Mouse (Mus musculus) kidney, embryonic 14.5 days (tissue): Measurements from ENCODE around the gene Lin52. TPM values are rescaled to one million over a fixed set of nuclear protein-coding genes. Genes with fewer than 3 reads are reported as not detected.
A peak's percentile ranks its signal among the peaks of the same experiment; 100 is the strongest.
"Not testable (repeated sequence)": the region's sequence is repeated elsewhere in the genome, so short reads cannot be mapped to it uniquely, and the experiment has no call there.

Experiments used
- ATAC-seq: fragments of 200-750 bp; cut with Nextera tagmentation; 2 replicates; pipeline ENCODE4 v1.8.0; 2017; ENCODE audit warnings: moderate number of reproducible peaks, mild to moderate bottlenecking, moderate TSS enrichment, moderate library complexity; ENCODE audit not compliant: low FRiP score, low TSS enrichment
- H3K27ac ChIP-seq: fragments of 300-500 bp; sonication (generic); 2 replicates; pipeline ENCODE4 v1.5.1; 2014; ENCODE audit warnings: low read depth, mild to moderate bottlenecking, low read length, moderate library complexity, mixed read lengths
- H3K27me3 ChIP-seq: fragments of 300-500 bp; sonication (generic); 2 replicates; pipeline ENCODE4 v1.6.1; 2014; ENCODE audit warnings: mild to moderate bottlenecking, low read length; ENCODE audit not compliant: control insufficient read depth, insufficient read depth
- H3K36me3 ChIP-seq: fragments of 300-500 bp; sonication (generic); 2 replicates; pipeline ENCODE4 v1.6.1; 2014; ENCODE audit warnings: low read length, mixed read lengths; ENCODE audit not compliant: control insufficient read depth, insufficient read depth
- H3K4me1 ChIP-seq: fragments of 300-500 bp; sonication (generic); 2 replicates; pipeline ENCODE4 v1.6.1; 2014; ENCODE audit warnings: low read length, mixed read lengths; ENCODE audit not compliant: control insufficient read depth, insufficient read depth
- H3K4me2 ChIP-seq: fragments of 300-500 bp; sonication (generic); replicated peaks from 2 replicates; pipeline ENCODE4 v1.6.1; 2014; ENCODE audit warnings: low read depth, mild to moderate bottlenecking, low read length
- H3K4me3 ChIP-seq: fragments of 300-500 bp; sonication (generic); 2 replicates; pipeline ENCODE4 v1.5.1; 2014; ENCODE audit warnings: mild to moderate bottlenecking, low read length
- H3K9ac ChIP-seq: fragments of 300-500 bp; sonication (generic); 2 replicates; pipeline ENCODE4 v1.6.1; 2014; ENCODE audit warnings: low read depth, mild to moderate bottlenecking, low read length, moderate library complexity
- H3K9me3 ChIP-seq: fragments of 300-500 bp; sonication (generic); 2 replicates; pipeline ENCODE4 v1.6.1; 2016; ENCODE audit warnings: low read length; ENCODE audit not compliant: control insufficient read depth
- WGBS: fragments of 180-500 bp; shearing (Covaris S2); extraction: QIAGEN DNeasy Blood & Tissue Kit; methylation state at CpG from one replicate; pipeline ENCODE4 v1.1.7; 2014; 5-methylcytosine and 5-hydroxymethylcytosine counted together
- polyA plus RNA-seq: library from polyadenylated mRNA; unstranded; fragments of >200 nt; fragmentation: Nextera tagmentation; extraction: Ambion mirVana; gene quantifications from 2 replicates; pipeline ENCODE4 v1.2.1, GENCODE M21; 2014

Lin52 gene
- polyA plus RNA-seq, 1 experiment from 2014 or later = 23.2 TPM

DNA sequence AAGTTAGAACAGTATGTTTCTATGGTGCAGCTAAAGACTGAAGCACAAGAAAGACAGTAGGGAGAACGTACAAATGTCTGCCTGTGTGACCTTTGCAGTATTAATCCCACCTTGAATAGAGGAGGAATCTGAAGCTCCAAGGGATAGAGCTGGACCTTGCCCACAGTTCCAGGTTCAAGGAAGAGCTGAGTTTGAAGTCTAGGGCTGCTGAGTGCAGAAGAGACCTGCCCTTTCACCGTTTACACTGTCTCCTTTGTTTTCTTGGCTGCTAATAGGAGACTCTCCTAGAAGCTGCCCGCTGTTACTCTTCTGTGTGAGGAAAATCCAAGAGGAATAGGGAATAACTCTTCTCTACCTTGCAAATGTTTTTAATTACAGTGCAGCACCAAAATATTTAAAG lies 72.5 kb downstream of the Lin52 start:
- Histone ChIP-seq H3K36me3 (no peaks in the 10 kb centered on the region), H3K9me3 (no peaks in the 10 kb centered on the region), H3K4me1 (peaks cover 4% of the 10 kb centered on the region; the same call in 1 of the 2 replicates), H3K9ac (no peak overlapping the region), H3K4me2 (no peak overlapping the region), H3K27ac (no peak overlapping the region), H3K4me3 (no peak overlapping the region), H3K27me3 (no peaks in the 10 kb centered on the region)
- WGBS = 40% methylated on average over 3 of the region's 3 CpGs
- ATAC-seq = no peak

DNA sequence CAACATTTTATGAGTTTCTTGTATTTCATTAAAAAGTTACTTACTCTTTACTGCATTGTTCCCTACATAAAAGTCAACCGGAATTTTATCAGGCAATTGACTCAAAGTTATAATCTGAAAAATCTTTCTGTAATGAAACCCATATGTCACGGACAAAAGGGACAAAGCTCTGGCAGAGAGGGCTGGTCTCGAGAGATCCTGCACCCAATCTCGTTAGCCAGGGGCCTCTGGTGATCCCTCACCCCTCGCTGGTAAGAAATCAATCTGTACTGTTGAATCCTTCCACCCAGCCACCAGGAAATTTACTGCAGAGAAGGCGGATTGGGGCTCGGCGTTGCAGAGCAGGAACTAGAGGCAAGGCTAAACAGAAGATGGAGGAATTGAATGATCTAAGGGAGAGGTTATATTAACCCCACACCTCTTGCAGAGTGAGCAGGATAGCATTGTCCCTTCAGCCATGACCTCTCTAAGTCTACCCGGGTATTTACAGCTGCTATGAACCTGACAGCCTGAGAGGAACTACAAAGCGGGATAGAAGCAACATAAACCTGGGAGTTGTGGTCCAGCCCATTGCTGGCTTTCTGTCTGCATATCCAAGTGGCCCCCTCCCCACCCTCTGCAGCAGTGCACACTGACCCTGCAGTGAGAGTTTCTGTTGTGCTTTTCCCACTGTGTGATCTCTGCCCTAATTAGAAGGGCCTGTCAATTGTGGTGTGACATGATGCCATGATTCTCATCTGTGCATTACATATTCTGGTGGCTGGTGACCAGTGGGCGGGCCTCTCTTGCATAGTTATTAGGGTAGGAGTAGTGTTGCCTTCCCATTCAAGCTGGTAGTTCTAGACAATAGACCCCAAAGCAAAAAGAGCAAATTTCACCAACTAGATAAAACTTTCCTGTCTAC lies 73.2 kb downstream of the Lin52 start:
- no peaks in the 10 kb centered on the region for H3K36me3 ChIP-seq
- WGBS = 27% methylated on average over 11 of the region's 11 CpGs
- no peak overlapping the region for H3K4me2 ChIP-seq
- no peak overlapping the region for H3K27ac ChIP-seq
- peaks cover 4% of the 10 kb centered on the region; the same call in 1 of the 2 replicates for H3K4me1 ChIP-seq
- H3K27me3 ChIP-seq = no peaks in the 10 kb centered on the region
- 0 out of 2 replicates have a peak, but pooled peaks have one; percentile 39 for ATAC-seq
- H3K4me3 ChIP-seq = no peak overlapping the region
- no peak overlapping the region for H3K9ac ChIP-seq
- H3K9me3 ChIP-seq = no peaks in the 10 kb centered on the region

DNA sequence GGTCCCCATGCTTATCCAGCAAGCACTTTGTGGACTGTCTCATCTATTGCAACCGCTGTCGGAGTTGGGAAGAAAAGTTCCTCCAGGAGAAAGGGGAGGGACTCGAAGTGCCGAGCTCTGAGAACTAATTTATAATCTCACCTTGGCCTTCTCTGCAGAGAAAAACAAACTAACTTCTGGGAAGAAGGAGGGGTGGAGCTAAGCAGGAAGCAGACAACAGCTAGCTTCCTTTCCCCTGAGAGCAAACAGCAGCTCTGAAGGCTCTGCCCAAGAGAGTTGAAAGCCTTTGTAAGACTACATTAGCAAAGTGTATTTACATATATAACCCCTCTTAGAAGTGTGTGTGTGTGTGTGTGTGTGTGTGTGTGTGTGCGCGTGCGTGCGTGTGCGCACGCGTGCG lies 74.2 kb downstream of the Lin52 start:
- Histone ChIP-seq H3K36me3 (0 out of 2 replicates have a peak, but pooled peaks cover 3% of the 10 kb centered on the region), H3K4me2 (no peak overlapping the region), H3K4me1 (peaks cover 4% of the 10 kb centered on the region; the same call in 1 of the 2 replicates), H3K9ac (no peak overlapping the region), H3K27ac (no peak overlapping the region), H3K27me3 (no peaks in the 10 kb centered on the region), H3K9me3 (no peaks in the 10 kb centered on the region), H3K4me3 (no peak overlapping the region)
- ATAC-seq = no peak
- WGBS = 67% methylated on average over 12 of the region's 12 CpGs

DNA sequence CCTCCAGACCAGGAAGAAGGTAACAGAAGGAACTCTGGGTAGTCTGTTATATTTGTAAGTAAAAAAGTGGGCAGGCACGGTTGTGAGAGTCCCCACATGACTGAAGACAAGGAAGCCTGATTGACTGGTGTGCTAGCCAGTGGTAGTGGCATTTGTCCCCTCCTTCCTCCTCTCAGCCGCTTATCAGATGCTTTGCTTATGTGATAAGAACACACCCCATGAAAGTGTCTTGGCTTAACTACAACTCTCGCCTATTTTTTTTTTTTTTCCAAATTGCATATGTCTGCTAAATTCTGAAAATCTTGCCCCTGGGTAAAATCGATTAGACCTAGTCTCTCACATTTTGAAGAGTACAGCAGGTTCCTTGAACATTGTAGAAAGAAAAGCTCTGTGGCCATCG lies 79.2 kb downstream of the Lin52 start:
- H3K4me2 ChIP-seq = no peak overlapping the region
- H3K36me3 ChIP-seq = peaks cover 20% of the 10 kb centered on the region; the same call in 1 of the 2 replicates
- H3K9ac ChIP-seq = no peak overlapping the region
- H3K27me3 ChIP-seq = no peaks in the 10 kb centered on the region
- H3K4me1 ChIP-seq = no peaks in the 10 kb centered on the region
- H3K9me3 ChIP-seq = no peaks in the 10 kb centered on the region
- WGBS = 91% methylated on average over 5 of the region's 5 CpGs
- H3K4me3 ChIP-seq = no peak overlapping the region
- no peak overlapping the region for H3K27ac ChIP-seq
- no peak for ATAC-seq

DNA sequence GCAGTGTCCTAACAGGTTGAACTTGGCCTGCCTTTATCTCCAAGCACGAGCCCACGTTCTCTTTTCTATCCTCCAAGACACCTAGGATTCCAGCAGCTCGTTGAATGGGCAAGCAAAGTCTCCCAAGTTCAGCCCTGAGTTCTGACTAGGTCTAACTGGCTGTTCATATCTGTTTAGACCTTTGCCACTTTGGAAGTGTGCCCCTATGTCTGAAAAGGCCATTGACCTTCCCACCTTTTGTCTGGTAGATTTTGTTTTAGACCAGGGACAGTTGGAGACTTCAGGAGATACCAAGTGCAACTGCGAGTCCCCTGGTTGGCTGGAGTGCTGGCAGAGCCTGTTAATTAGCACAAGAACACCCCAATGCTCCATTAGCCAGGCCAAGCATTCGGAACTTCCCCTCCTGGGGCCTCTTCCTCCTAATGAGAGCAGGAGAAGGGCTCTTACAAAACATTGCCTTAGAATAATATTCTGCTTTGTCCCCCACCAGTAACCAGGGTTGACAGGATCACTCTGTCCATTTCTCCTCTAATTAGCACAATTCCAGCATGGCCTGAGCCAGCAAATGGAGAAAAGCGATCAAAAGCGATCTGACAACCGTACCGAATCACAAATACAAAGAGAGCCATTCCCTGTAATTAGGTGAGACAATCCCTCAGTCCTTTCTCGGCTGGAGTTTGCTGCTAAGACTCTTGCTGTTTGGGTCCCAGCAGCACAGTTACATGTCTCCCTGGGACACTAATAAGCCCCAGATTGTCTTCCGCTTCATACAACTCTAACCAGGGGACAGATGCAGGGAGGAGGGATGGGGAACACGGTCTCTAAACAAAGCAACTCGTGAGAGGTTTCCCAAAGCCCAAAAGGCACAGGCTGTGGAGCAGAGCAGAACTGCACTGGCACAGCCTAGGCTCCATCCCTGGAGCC lies 80.9 kb downstream of the Lin52 start:
- no peak overlapping the region for H3K4me3 ChIP-seq
- no peaks in the 10 kb centered on the region for H3K4me1 ChIP-seq
- no peaks in the 10 kb centered on the region for H3K9me3 ChIP-seq
- no peaks in the 10 kb centered on the region for H3K27me3 ChIP-seq
- H3K4me2 ChIP-seq = no peak overlapping the region
- 70% methylated on average over 13 of the region's 13 CpGs for WGBS
- no peak overlapping the region for H3K27ac ChIP-seq
- ATAC-seq = no peak
- H3K36me3 ChIP-seq = peaks cover 20% of the 10 kb centered on the region; the same call in 1 of the 2 replicates
- no peak overlapping the region for H3K9ac ChIP-seq

DNA sequence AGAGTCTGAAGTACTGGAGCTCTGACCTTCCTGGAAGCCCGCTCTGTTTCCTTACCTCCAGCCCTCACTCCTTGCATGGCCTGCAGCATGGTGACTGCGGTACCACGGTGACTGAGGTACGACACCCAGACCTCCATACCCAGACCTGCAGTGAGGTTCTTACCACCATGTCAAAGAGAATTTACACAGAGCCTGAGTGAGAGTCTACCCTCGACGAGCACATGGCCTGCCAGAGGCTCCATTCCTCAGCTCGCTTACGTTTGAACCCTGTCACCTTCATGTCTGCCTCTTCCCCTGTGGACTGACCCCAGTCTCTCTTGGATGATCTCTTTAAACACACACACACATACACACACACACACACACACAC lies 81.6 kb downstream of the Lin52 start:
- Histone ChIP-seq H3K27me3 (no peaks in the 10 kb centered on the region), H3K4me2 (no peak overlapping the region), H3K27ac (no peak overlapping the region), H3K9me3 (no peaks in the 10 kb centered on the region), H3K9ac (no peak overlapping the region), H3K4me1 (no peaks in the 10 kb centered on the region), H3K36me3 (peaks cover 20% of the 10 kb centered on the region; the same call in 1 of the 2 replicates), H3K4me3 (no peak overlapping the region)
- no peak for ATAC-seq
- WGBS = 68% methylated on average over 8 of the region's 8 CpGs

DNA sequence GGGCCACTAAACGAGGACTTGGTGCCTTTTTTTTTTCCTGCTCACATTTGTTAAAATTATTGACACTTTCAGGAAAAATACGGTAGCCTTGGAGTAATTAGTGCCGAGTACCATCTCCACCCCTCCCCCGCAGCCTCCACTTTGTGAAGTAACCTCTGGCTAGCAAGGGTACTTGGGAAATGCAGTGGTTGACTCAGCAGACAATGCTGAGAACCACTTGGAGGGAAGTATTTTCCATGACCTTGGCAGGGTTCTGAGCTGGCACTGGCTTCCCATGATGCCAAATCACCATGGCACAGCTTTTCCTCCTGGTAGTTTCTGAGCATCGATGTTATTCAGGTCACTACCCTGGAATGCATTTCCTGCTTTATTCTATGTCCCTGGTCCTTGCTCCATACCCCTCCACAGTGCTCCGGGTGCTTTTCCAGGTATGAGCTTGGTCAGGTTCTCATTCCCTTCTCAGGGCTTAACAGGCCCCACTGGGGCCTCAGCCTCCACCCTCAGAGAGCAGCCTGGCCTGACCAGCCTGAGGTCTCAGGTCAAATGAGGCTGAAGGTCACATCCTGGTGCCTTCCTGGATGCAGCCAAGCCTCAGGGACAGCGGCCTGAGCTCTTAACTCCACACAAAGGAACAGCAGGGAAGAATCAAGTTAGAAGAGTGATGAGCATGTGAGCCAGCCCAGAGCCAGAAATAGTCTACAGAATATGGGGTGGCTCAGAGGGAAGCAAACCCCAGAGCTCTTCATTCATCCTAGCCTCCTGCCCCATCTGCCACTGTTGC lies 82.7 kb downstream of the Lin52 start:
- no peak for ATAC-seq
- H3K27ac ChIP-seq = no peak overlapping the region
- no peak overlapping the region for H3K4me3 ChIP-seq
- H3K27me3 ChIP-seq = no peaks in the 10 kb centered on the region
- H3K9me3 ChIP-seq = no peaks in the 10 kb centered on the region
- H3K4me2 ChIP-seq = no peak overlapping the region
- H3K36me3 ChIP-seq = peaks cover 20% of the 10 kb centered on the region; the same call in 1 of the 2 replicates
- H3K9ac ChIP-seq = no peak overlapping the region
- H3K4me1 ChIP-seq = no peaks in the 10 kb centered on the region
- 74% methylated on average over 7 of the region's 7 CpGs for WGBS

DNA sequence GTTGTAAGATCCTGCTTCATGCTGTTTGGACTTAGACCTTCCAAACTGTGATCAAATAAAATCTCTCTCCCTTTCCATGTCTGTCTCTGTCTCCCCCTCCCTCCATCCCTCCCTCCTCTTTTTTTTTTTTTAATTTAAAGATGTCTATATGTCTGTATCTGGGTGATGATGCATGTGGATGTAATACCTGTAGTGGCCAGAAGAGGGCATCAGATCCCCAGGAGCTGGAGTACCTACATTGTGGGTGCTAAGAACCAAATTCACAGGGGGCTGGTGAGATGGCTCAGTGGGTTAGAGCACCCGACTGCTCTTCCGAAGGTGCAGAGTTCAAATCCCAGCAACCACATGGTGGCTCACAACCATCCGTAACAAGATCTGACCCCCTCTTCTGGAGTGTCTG lies 88.3 kb downstream of the Lin52 start:
- ATAC-seq, H3K4me2 ChIP-seq, H3K4me1 ChIP-seq, H3K9ac ChIP-seq, H3K9me3 ChIP-seq, H3K27me3 ChIP-seq, H3K36me3 ChIP-seq, H3K27ac ChIP-seq, H3K4me3 ChIP-seq: not testable (repeated sequence)
- WGBS = 80% methylated on average over 3 of the region's 3 CpGs
